Mouse (Mus musculus): ENCODE measurements around the gene Cacnb2. TPM values are rescaled to one million over a fixed set of nuclear protein-coding genes. Genes with fewer than 3 reads are reported as not detected.

Cacnb2 gene
- total RNA-seq, 1 experiment, result 0.54 TPM

DNA sequence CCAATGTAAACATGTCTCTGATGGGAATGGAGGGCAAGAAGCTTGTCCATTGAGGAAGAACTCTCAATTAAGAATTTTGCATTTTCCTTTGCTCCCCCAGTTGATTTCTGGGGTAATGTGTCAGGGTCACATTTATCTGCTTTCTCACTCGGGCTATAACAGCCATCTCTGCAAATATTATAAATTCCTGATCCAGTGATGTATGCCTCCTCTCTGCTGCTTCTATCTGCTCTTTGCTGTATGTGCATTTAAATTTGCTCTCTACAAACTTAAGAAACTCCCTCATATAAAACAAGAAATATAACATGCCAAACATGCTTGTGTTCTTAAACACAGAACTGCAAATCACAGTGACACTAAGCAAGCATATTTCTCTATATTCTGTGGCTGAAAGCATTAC is 171.5 kb downstream of the Cacnb2 start:
- Histone ChIP-seq H3K4me3 (ENCODE audit: insufficient read depth in 1 of 2, low read depth in 1 of 2, low read length in 2 of 2, poor library complexity in 1 of 2, severe bottlenecking in 1 of 2) (no peak overlapping the region), H3K9ac (ENCODE audit: insufficient read depth, low read depth, low read length, poor library complexity, severe bottlenecking) (no peak overlapping the region), H3K36me3 (ENCODE audit: control insufficient read depth, insufficient read depth, low read length, poor library complexity, severe bottlenecking) (no peaks in the 10 kb centered on the region), H3K4me1 (ENCODE audit: control insufficient read depth in 2 of 2, insufficient read depth in 2 of 2, low read length in 2 of 2, poor library complexity in 1 of 2) (no peaks in the 10 kb centered on the region), H3K27ac (ENCODE audit: insufficient read depth, low read depth, low read length, poor library complexity, severe bottlenecking) (no peak overlapping the region), H3K9me3 (ENCODE audit: control insufficient read depth, insufficient read depth, low read depth, low read length) (no peaks in the 10 kb centered on the region)
- in situ Hi-C loops (cut with MboI; ENCODE audit: low sequenced_read_pairs in 2 of 2, unreplicated experiment in 2 of 2), result no loop called here
- DNase-seq (ENCODE audit: low read depth, low spot score), result no peak
- TF ChIP-seq ZNF384 (IDR thresholded peaks at IDR 0.05; ENCODE audit: low read depth, low read length) (no peak), CHD2 (IDR thresholded peaks at IDR 0.05; ENCODE audit: low read depth, low read length) (no peak), ZC3H11A (IDR thresholded peaks at IDR 0.05; ENCODE audit: borderline replicate concordance, low read depth, low read length) (no peak), MAFK (IDR thresholded peaks at IDR 0.05; ENCODE audit: insufficient read depth, low read depth, low read length) (no peak), HCFC1 (IDR thresholded peaks at IDR 0.05; ENCODE audit: borderline replicate concordance, insufficient read depth, low read length) (no peak)

DNA sequence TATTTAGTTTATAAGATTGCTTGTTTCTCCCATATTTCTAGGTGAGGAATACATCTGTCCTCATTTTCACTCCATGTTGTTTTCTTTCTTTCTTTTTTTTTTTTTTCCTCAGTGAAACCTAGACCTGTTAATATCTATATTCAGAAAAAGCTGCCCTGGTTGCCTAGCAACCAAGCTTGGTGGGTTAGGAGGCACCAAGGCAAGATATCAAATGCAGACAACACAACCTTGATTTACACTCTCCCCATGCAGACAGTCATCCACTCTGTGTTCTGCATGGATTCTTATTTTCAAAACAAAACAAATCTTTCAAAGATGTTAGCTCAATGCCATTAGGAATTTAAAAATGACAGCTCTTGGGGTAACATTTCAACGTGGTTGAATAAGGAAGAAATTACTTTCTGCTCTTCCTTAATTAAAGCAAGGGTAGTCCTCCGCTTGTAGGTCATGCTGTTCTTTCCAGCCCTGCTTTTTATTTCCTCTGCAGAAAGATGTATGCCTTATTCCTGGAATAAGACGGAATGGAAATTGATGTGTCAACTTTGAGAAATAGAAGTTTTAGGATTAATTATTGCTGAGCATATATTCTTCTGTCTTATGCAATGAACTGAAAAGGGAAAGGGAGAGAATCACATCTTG is 172.1 kb downstream of the Cacnb2 start:
- no peak overlapping the region for H3K9ac ChIP-seq (ENCODE audit: insufficient read depth, low read depth, low read length, poor library complexity, severe bottlenecking)
- H3K27ac ChIP-seq (ENCODE audit: insufficient read depth, low read depth, low read length, poor library complexity, severe bottlenecking), result no peak overlapping the region
- no peak overlapping the region for H3K4me3 ChIP-seq (ENCODE audit: insufficient read depth in 1 of 2, low read depth in 1 of 2, low read length in 2 of 2, poor library complexity in 1 of 2, severe bottlenecking in 1 of 2)
- in situ Hi-C loops (cut with MboI; ENCODE audit: low sequenced_read_pairs in 2 of 2, unreplicated experiment in 2 of 2), result no loop called here
- no peaks in the 10 kb centered on the region for H3K36me3 ChIP-seq (ENCODE audit: control insufficient read depth, insufficient read depth, low read length, poor library complexity, severe bottlenecking)
- no peaks in the 10 kb centered on the region for H3K4me1 ChIP-seq (ENCODE audit: control insufficient read depth in 2 of 2, insufficient read depth in 2 of 2, low read length in 2 of 2, poor library complexity in 1 of 2)
- no peak for DNase-seq (ENCODE audit: low read depth, low spot score)
- TF ChIP-seq ZC3H11A (IDR thresholded peaks at IDR 0.05; ENCODE audit: borderline replicate concordance, low read depth, low read length) (no peak), ZNF384 (IDR thresholded peaks at IDR 0.05; ENCODE audit: low read depth, low read length) (no peak), CHD2 (IDR thresholded peaks at IDR 0.05; ENCODE audit: low read depth, low read length) (no peak), MAFK (IDR thresholded peaks at IDR 0.05; ENCODE audit: insufficient read depth, low read depth, low read length) (no peak), HCFC1 (IDR thresholded peaks at IDR 0.05; ENCODE audit: borderline replicate concordance, insufficient read depth, low read length) (no peak)
- no peaks in the 10 kb centered on the region for H3K9me3 ChIP-seq (ENCODE audit: control insufficient read depth, insufficient read depth, low read depth, low read length)

- H3K9me3 ChIP-seq (ENCODE audit: control insufficient read depth, insufficient read depth, low read depth, low read length), result no peaks in the 10 kb centered on the region
- TF ChIP-seq ZNF384 (IDR thresholded peaks at IDR 0.05; ENCODE audit: low read depth, low read length) (no peak), MAFK (IDR thresholded peaks at IDR 0.05; ENCODE audit: insufficient read depth, low read depth, low read length) (peak; percentile 70; the same call in 1 of the 2 replicates), HCFC1 (IDR thresholded peaks at IDR 0.05; ENCODE audit: borderline replicate concordance, insufficient read depth, low read length) (no peak)
- in situ Hi-C loops (cut with MboI; ENCODE audit: low sequenced_read_pairs in 2 of 2, unreplicated experiment in 2 of 2), result no loop called here
- no peak overlapping the region for H3K9ac ChIP-seq (ENCODE audit: insufficient read depth, low read depth, low read length, poor library complexity, severe bottlenecking)
- no peak overlapping the region for H3K4me3 ChIP-seq (ENCODE audit: insufficient read depth in 1 of 2, low read depth in 1 of 2, low read length in 2 of 2, poor library complexity in 1 of 2, severe bottlenecking in 1 of 2)
- DNase-seq (ENCODE audit: low read depth, low spot score), result no peak
- H3K36me3 ChIP-seq (ENCODE audit: control insufficient read depth, insufficient read depth, low read length, poor library complexity, severe bottlenecking), result no peaks in the 10 kb centered on the region
- H3K27ac ChIP-seq (ENCODE audit: insufficient read depth, low read depth, low read length, poor library complexity, severe bottlenecking), result no peak overlapping the region
- H3K4me1 ChIP-seq (ENCODE audit: control insufficient read depth in 2 of 2, insufficient read depth in 2 of 2, low read length in 2 of 2, poor library complexity in 1 of 2), result no peaks in the 10 kb centered on the region
Observed at GRCm38 (mm10) chr2:14787983-14788382, 185.1 kb downstream of the Cacnb2 start.

- Histone ChIP-seq H3K9ac (ENCODE audit: insufficient read depth, low read depth, low read length, poor library complexity, severe bottlenecking) (no peak overlapping the region), H3K4me3 (ENCODE audit: insufficient read depth in 1 of 2, low read depth in 1 of 2, low read length in 2 of 2, poor library complexity in 1 of 2, severe bottlenecking in 1 of 2) (no peak overlapping the region), H3K36me3 (ENCODE audit: control insufficient read depth, insufficient read depth, low read length, poor library complexity, severe bottlenecking) (no peaks in the 10 kb centered on the region), H3K27ac (ENCODE audit: insufficient read depth, low read depth, low read length, poor library complexity, severe bottlenecking) (no peak overlapping the region), H3K9me3 (ENCODE audit: control insufficient read depth, insufficient read depth, low read depth, low read length) (no peaks in the 10 kb centered on the region), H3K4me1 (ENCODE audit: control insufficient read depth in 2 of 2, insufficient read depth in 2 of 2, low read length in 2 of 2, poor library complexity in 1 of 2) (no peaks in the 10 kb centered on the region)
- TF ChIP-seq ZC3H11A (IDR thresholded peaks at IDR 0.05; ENCODE audit: borderline replicate concordance, low read depth, low read length) (no peak), HCFC1 (IDR thresholded peaks at IDR 0.05; ENCODE audit: borderline replicate concordance, insufficient read depth, low read length) (no peak), MAFK (IDR thresholded peaks at IDR 0.05; ENCODE audit: insufficient read depth, low read depth, low read length) (no peak), CHD2 (IDR thresholded peaks at IDR 0.05; ENCODE audit: low read depth, low read length) (no peak), ZNF384 (IDR thresholded peaks at IDR 0.05; ENCODE audit: low read depth, low read length) (no peak)
- DNase-seq (ENCODE audit: low read depth, low spot score), result no peak
- in situ Hi-C loops (cut with MboI; ENCODE audit: low sequenced_read_pairs in 2 of 2, unreplicated experiment in 2 of 2), result no loop called here
Observed at GRCm38 (mm10) chr2:14801446-14802046, 198.7 kb downstream of the Cacnb2 start.

All from ES-E14 (cell line).